Mouse (Mus musculus): ENCODE results near the gene Atrnl1. TPM values are rescaled to one million over a fixed set of nuclear protein-coding genes. Genes with fewer than 3 reads are reported as not detected.
A peak's percentile ranks its signal among the peaks of the same experiment; 100 is the strongest.

The Atrnl1 gene
- polyA plus RNA-seq, 1 experiment from 2014 or later = 4.5 TPM

DNA sequence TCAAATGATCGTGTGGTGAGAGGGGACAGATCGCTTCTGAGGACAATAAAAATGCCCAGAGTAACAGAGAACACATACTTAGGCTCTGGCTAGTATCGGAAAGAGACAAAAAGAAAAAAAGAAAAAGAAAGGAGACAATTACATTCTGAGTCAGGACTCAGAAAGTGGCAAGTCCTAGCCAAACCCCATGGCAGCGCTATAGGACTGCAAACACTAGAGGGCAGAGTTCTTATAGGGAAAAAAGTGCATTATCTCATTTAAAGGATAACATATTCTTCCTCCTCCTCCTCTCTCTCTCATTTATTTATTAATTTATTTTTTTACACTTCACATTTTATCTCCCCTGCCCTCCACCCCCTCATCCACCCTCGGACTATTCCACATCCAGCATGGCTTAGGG, 461.6 kb downstream of the Atrnl1 start:
- H3K27ac ChIP-seq (ENCODE audit: low read length) = no peak overlapping the region
- peak; percentile 27 for DNase-seq (ENCODE audit: low spot score)
- H3K4me2 ChIP-seq (replicated peaks; ENCODE audit: low read depth, low read length) = no peak overlapping the region
- no peak overlapping the region for H3K9ac ChIP-seq (replicated peaks; ENCODE audit: low read depth)
- 0 out of 2 replicates have a peak, but pooled peaks cover 3% of the 10 kb centered on the region for H3K4me1 ChIP-seq (ENCODE audit: insufficient read depth, low read depth, low read length)
- H3K36me3 ChIP-seq (ENCODE audit: insufficient read depth, low read length) = no peaks in the 10 kb centered on the region
- peak; percentile 54 for TF ChIP-seq CTCF (IDR thresholded peaks at IDR 0.05)
- TF ChIP-seq EP300 (IDR thresholded peaks at IDR 0.05) = no peak
- no peak for ATAC-seq
- 74% methylated on average over 5 of the region's 5 CpGs for WGBS
- H3K9me3 ChIP-seq (ENCODE audit: low read length) = no peaks in the 10 kb centered on the region
- H3K4me3 ChIP-seq (ENCODE audit: low read depth, low read length) = no peak overlapping the region
- no peaks in the 10 kb centered on the region for H3K27me3 ChIP-seq (replicated peaks; ENCODE audit: insufficient read depth, low read length)

DNA sequence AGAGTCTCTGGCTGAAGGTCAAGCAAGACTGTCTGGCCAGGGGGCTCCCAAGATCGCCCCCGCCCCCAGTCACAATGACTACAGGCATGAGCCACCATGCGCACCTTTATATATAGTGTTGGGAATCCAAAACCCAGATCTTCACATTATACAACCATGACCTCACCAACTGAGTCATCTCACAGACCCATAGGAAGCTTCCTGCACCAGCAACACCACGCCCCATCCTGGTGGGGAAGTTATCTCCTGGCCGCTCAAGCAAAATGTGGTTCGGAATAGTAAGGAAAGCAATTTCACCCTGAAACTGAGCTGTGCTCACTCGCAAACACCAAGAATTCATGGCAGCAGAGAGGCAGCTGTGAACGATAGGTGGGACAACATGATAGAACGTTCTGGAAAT, 462.0 kb downstream of the Atrnl1 start:
- DNase-seq (ENCODE audit: low spot score) (peak; percentile 21), ATAC-seq (no peak)
- Histone ChIP-seq H3K36me3 (ENCODE audit: insufficient read depth, low read length) (no peaks in the 10 kb centered on the region), H3K4me3 (ENCODE audit: low read depth, low read length) (no peak overlapping the region), H3K9ac (replicated peaks; ENCODE audit: low read depth) (no peak overlapping the region), H3K4me2 (replicated peaks; ENCODE audit: low read depth, low read length) (no peak overlapping the region), H3K27ac (ENCODE audit: low read length) (no peak overlapping the region), H3K4me1 (ENCODE audit: insufficient read depth, low read depth, low read length) (0 out of 2 replicates have a peak, but pooled peaks cover 3% of the 10 kb centered on the region), H3K9me3 (ENCODE audit: low read length) (no peaks in the 10 kb centered on the region), H3K27me3 (replicated peaks; ENCODE audit: insufficient read depth, low read length) (no peaks in the 10 kb centered on the region)
- WGBS = 88% methylated on average over 9 of the region's 9 CpGs
- TF ChIP-seq EP300 (IDR thresholded peaks at IDR 0.05) = no peak
- TF ChIP-seq CTCF (IDR thresholded peaks at IDR 0.05) = no peak

DNA sequence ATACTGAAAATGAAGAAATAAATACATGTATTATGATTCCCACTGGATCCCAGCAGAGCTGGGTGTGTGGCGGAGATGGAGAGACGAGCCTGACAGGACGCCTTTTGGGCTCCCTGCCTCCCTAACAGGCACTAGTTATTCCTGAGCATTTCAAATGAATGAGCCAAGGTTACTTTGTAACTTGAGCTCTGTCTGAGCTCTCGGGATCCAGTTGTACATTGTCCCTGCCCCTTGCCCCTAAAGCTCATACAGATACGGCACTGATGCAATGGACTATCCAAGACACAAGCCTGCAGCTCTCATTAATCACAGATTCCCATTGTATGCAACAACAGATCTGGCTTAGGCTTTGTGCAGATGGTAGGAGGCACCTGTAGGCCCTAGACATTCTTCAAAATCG, 464.4 kb downstream of the Atrnl1 start:
- H3K27ac ChIP-seq (ENCODE audit: low read length) = no peak overlapping the region
- H3K9me3 ChIP-seq (ENCODE audit: low read length) = no peaks in the 10 kb centered on the region
- TF ChIP-seq CTCF (IDR thresholded peaks at IDR 0.05) (no peak), EP300 (IDR thresholded peaks at IDR 0.05) (no peak)
- H3K27me3 ChIP-seq (replicated peaks; ENCODE audit: insufficient read depth, low read length) = no peaks in the 10 kb centered on the region
- H3K4me2 ChIP-seq (replicated peaks; ENCODE audit: low read depth, low read length) = no peak overlapping the region
- no peak overlapping the region for H3K9ac ChIP-seq (replicated peaks; ENCODE audit: low read depth)
- no peak overlapping the region for H3K4me3 ChIP-seq (ENCODE audit: low read depth, low read length)
- DNase-seq (ENCODE audit: low spot score) = no peak
- 58% methylated on average over 6 of the region's 6 CpGs for WGBS
- no peak for ATAC-seq
- H3K4me1 ChIP-seq (ENCODE audit: insufficient read depth, low read depth, low read length) = no peaks in the 10 kb centered on the region
- no peaks in the 10 kb centered on the region for H3K36me3 ChIP-seq (ENCODE audit: insufficient read depth, low read length)

DNA sequence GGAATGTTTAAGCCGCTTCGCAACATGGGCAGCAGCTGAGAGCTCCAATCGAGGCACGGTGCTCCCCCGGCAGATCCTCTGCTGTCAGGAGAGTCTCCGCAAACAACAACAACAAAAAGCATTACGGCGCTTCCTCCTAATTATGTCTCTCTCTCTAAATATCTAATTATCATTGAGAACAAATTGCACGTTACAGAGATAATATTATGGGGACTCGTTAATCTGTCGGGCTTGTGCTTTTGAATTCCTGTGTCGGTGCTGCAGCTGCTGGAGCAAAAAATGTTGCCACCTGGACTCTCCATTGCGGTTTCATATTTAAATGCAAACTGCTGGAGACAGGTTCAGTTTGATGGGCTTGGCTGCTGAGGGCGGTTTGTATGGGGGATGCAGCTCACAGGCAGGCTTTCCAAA, 466.1 kb downstream of the Atrnl1 start:
- H3K9me3 ChIP-seq (ENCODE audit: low read length) = no peaks in the 10 kb centered on the region
- no peaks in the 10 kb centered on the region for H3K36me3 ChIP-seq (ENCODE audit: insufficient read depth, low read length)
- WGBS = 88% methylated on average over 14 of the region's 14 CpGs
- no peak overlapping the region for H3K4me3 ChIP-seq (ENCODE audit: low read depth, low read length)
- ATAC-seq (no peak), DNase-seq (ENCODE audit: low spot score) (no peak)
- TF ChIP-seq CTCF (IDR thresholded peaks at IDR 0.05) = no peak
- no peak for TF ChIP-seq EP300 (IDR thresholded peaks at IDR 0.05)
- no peaks in the 10 kb centered on the region for H3K27me3 ChIP-seq (replicated peaks; ENCODE audit: insufficient read depth, low read length)
- H3K9ac ChIP-seq (replicated peaks; ENCODE audit: low read depth) = no peak overlapping the region
- no peak overlapping the region for H3K4me2 ChIP-seq (replicated peaks; ENCODE audit: low read depth, low read length)
- no peak overlapping the region for H3K27ac ChIP-seq (ENCODE audit: low read length)
- no peaks in the 10 kb centered on the region for H3K4me1 ChIP-seq (ENCODE audit: insufficient read depth, low read depth, low read length)

DNA sequence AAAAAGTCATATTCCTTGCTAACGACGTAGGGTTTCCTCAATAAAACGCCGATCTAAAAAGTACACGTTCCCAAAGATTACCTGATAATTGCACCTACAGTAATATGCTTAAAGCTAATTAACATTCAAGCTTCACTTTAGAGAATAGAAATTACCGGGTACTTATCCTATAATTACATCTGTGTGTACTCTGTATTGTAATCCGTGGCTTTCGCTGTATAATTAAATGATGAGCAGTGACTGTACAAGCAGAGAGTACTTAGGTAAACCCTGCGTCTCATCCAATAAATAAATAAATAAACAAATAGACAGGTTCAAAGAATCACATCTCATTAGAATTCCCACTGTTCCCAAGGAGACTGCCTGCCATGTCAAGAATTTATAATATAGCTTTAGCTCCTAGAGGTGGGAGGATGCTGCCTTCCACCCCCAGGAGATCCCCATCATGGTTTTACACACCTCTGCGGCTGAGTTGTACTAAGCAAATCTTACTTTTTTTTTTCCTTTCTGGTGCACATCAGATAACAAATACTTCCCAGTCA, 466.8 kb downstream of the Atrnl1 start:
- no peak overlapping the region for H3K9ac ChIP-seq (replicated peaks; ENCODE audit: low read depth)
- H3K4me2 ChIP-seq (replicated peaks; ENCODE audit: low read depth, low read length) = no peak overlapping the region
- H3K27me3 ChIP-seq (replicated peaks; ENCODE audit: insufficient read depth, low read length) = no peaks in the 10 kb centered on the region
- no peaks in the 10 kb centered on the region for H3K9me3 ChIP-seq (ENCODE audit: low read length)
- WGBS = 88% methylated on average over 10 of the region's 10 CpGs
- no peak for ATAC-seq
- no peak overlapping the region for H3K4me3 ChIP-seq (ENCODE audit: low read depth, low read length)
- H3K36me3 ChIP-seq (ENCODE audit: insufficient read depth, low read length) = no peaks in the 10 kb centered on the region
- TF ChIP-seq CTCF (IDR thresholded peaks at IDR 0.05) (no peak), EP300 (IDR thresholded peaks at IDR 0.05) (no peak)
- H3K4me1 ChIP-seq (ENCODE audit: insufficient read depth, low read depth, low read length) = no peaks in the 10 kb centered on the region
- no peak for DNase-seq (ENCODE audit: low spot score)
- no peak overlapping the region for H3K27ac ChIP-seq (ENCODE audit: low read length)

DNA sequence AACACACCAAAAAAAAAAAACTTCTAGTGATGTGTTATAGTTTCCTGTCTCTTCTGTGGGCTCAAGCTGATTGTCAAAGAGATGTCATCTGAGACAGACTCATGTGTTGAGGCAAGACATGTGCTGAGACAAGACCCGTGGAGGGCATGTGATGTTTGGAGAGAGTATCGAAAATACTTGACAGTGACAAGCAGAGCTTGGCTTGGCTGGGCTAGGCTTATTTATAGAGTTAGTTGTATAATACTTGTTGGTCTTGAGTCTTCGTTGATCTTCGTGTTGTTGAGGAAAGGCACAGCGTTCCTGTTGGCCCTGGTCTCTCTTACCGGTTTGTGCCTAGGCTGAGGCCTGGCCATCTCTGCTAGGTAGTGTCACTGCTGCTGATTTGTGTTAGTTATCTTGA, 469.3 kb downstream of the Atrnl1 start:
- Histone ChIP-seq H3K4me1 (ENCODE audit: insufficient read depth, low read depth, low read length) (no peaks in the 10 kb centered on the region), H3K27ac (ENCODE audit: low read length) (no peak overlapping the region), H3K4me3 (ENCODE audit: low read depth, low read length) (no peak overlapping the region), H3K9ac (replicated peaks; ENCODE audit: low read depth) (no peak overlapping the region), H3K4me2 (replicated peaks; ENCODE audit: low read depth, low read length) (no peak overlapping the region), H3K9me3 (ENCODE audit: low read length) (no peaks in the 10 kb centered on the region), H3K36me3 (ENCODE audit: insufficient read depth, low read length) (no peaks in the 10 kb centered on the region), H3K27me3 (replicated peaks; ENCODE audit: insufficient read depth, low read length) (no peaks in the 10 kb centered on the region)
- ATAC-seq (no peak), DNase-seq (ENCODE audit: low spot score) (no peak)
- 92% methylated on average over 6 of the region's 6 CpGs for WGBS
- TF ChIP-seq EP300 (IDR thresholded peaks at IDR 0.05) (no peak), CTCF (IDR thresholded peaks at IDR 0.05) (no peak)

DNA sequence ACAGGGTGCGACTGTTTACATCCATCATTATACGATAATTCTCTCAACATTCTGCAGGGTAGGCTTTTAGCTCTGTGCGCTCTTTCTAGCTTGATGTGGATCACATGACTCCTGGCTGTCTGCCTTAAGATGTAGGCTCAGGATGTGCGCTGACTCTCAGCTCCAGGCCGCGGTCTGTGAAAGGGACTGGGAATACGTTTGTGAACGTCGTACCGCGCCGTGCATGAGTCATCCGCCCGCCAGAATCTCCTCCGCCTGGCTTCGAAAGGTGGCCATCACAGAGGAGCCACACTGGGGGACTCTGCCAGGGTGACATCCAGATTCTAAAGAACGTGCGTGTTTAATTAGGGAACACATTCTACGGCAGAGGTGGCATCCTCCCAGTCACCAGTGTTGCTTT, 471.9 kb downstream of the Atrnl1 start:
- Histone ChIP-seq H3K4me3 (ENCODE audit: low read depth, low read length) (no peak overlapping the region), H3K36me3 (ENCODE audit: insufficient read depth, low read length) (no peaks in the 10 kb centered on the region), H3K9ac (replicated peaks; ENCODE audit: low read depth) (no peak overlapping the region), H3K27ac (ENCODE audit: low read length) (no peak overlapping the region), H3K4me1 (ENCODE audit: insufficient read depth, low read depth, low read length) (no peaks in the 10 kb centered on the region), H3K4me2 (replicated peaks; ENCODE audit: low read depth, low read length) (no peak overlapping the region), H3K27me3 (replicated peaks; ENCODE audit: insufficient read depth, low read length) (no peaks in the 10 kb centered on the region), H3K9me3 (ENCODE audit: low read length) (no peaks in the 10 kb centered on the region)
- ATAC-seq (no peak), DNase-seq (ENCODE audit: low spot score) (no peak)
- 96% methylated on average over 19 of the region's 19 CpGs for WGBS
- TF ChIP-seq CTCF (IDR thresholded peaks at IDR 0.05) = no peak
- no peak for TF ChIP-seq EP300 (IDR thresholded peaks at IDR 0.05)
